Mouse (Mus musculus): ENCODE results near the gene Dand5. TPM values are rescaled to one million over a fixed set of nuclear protein-coding genes. Genes with fewer than 3 reads are reported as not detected.

Gene Dand5
- polyA plus RNA-seq, 1 experiment from 2014 or later: 7.1 TPM

- no peak for DNase-seq (ENCODE audit: low spot score)
These were observed 24.0 kb downstream of the Dand5 start for GRCm38 (mm10) chr8:84798446-84799135.

GRCm38 (mm10) chr8:84797971-84798370 is 24.7 kb downstream of the Dand5 start:
- Histone ChIP-seq H3K9ac (ENCODE audit: low read depth, low read length) (no peak overlapping the region), H3K9me3 (ENCODE audit: control insufficient read depth, low read length) (no peaks in the 10 kb centered on the region), H3K36me3 (ENCODE audit: control insufficient read depth, insufficient read depth, low read length) (no peaks in the 10 kb centered on the region), H3K4me3 (ENCODE audit: low read depth, low read length) (no peak overlapping the region), H3K4me1 (replicated peaks; ENCODE audit: control insufficient read depth, insufficient read depth, low read length) (peaks cover 8% of the 10 kb centered on the region), H3K4me2 (replicated peaks; ENCODE audit: low read depth, low read length) (no peak overlapping the region), H3K27ac (ENCODE audit: low read depth, low read length) (no peak overlapping the region), H3K27me3 (ENCODE audit: control insufficient read depth, insufficient read depth, low read length) (peaks cover 92% of the 10 kb centered on the region)
- 78% methylated on average over 6 of the region's 6 CpGs for WGBS
- DNase-seq (ENCODE audit: low spot score) (no peak), ATAC-seq (ENCODE audit: low FRiP score) (no peak)

More at GRCm38 (mm10) chr8:84798446-84799135, 24.0 kb downstream of the Dand5 start:
- no peak overlapping the region for H3K27ac ChIP-seq (ENCODE audit: low read depth, low read length)
- no peak for ATAC-seq (ENCODE audit: low FRiP score)
- peaks cover 92% of the 10 kb centered on the region for H3K27me3 ChIP-seq (ENCODE audit: control insufficient read depth, insufficient read depth, low read length)
- peak overlapping the region; percentile 77 for H3K4me2 ChIP-seq (replicated peaks; ENCODE audit: low read depth, low read length)
- peak overlapping the region; percentile 47 for H3K4me3 ChIP-seq (ENCODE audit: low read depth, low read length)
- H3K9me3 ChIP-seq (ENCODE audit: control insufficient read depth, low read length): no peaks in the 10 kb centered on the region
- 32% methylated on average over 10 of the region's 10 CpGs for WGBS
- no peak overlapping the region; the same call in 1 of the 2 replicates for H3K9ac ChIP-seq (ENCODE audit: low read depth, low read length)
- H3K4me1 ChIP-seq (replicated peaks; ENCODE audit: control insufficient read depth, insufficient read depth, low read length): peaks cover 8% of the 10 kb centered on the region
- no peaks in the 10 kb centered on the region for H3K36me3 ChIP-seq (ENCODE audit: control insufficient read depth, insufficient read depth, low read length)

- WGBS: 75% methylated on average over 15 of the region's 15 CpGs
- ATAC-seq (ENCODE audit: low FRiP score) (no peak), DNase-seq (ENCODE audit: low spot score) (no peak)
- Histone ChIP-seq H3K4me3 (ENCODE audit: low read depth, low read length) (no peak overlapping the region), H3K36me3 (ENCODE audit: control insufficient read depth, insufficient read depth, low read length) (no peaks in the 10 kb centered on the region), H3K4me1 (replicated peaks; ENCODE audit: control insufficient read depth, insufficient read depth, low read length) (peaks cover 8% of the 10 kb centered on the region), H3K27me3 (ENCODE audit: control insufficient read depth, insufficient read depth, low read length) (peaks cover 91% of the 10 kb centered on the region), H3K4me2 (replicated peaks; ENCODE audit: low read depth, low read length) (no peak overlapping the region), H3K27ac (ENCODE audit: low read depth, low read length) (no peak overlapping the region), H3K9ac (ENCODE audit: low read depth, low read length) (no peak overlapping the region), H3K9me3 (ENCODE audit: control insufficient read depth, low read length) (no peaks in the 10 kb centered on the region)
These were observed 25.3 kb downstream of the Dand5 start for GRCm38 (mm10) chr8:84797256-84797797.

- H3K27me3 ChIP-seq (ENCODE audit: control insufficient read depth, insufficient read depth, low read length): peaks cover 93% of the 10 kb centered on the region
- WGBS: 53% methylated on average over 7 of the region's 7 CpGs
- no peak overlapping the region for H3K4me3 ChIP-seq (ENCODE audit: low read depth, low read length)
- H3K27ac ChIP-seq (ENCODE audit: low read depth, low read length): no peak overlapping the region
- DNase-seq (ENCODE audit: low spot score) (no peak), ATAC-seq (ENCODE audit: low FRiP score) (no peak)
- H3K9ac ChIP-seq (ENCODE audit: low read depth, low read length): no peak overlapping the region
- no peak overlapping the region for H3K4me2 ChIP-seq (replicated peaks; ENCODE audit: low read depth, low read length)
- peaks cover under 1% of the 10 kb centered on the region for H3K4me1 ChIP-seq (replicated peaks; ENCODE audit: control insufficient read depth, insufficient read depth, low read length)
- H3K9me3 ChIP-seq (ENCODE audit: control insufficient read depth, low read length): no peaks in the 10 kb centered on the region
- no peaks in the 10 kb centered on the region for H3K36me3 ChIP-seq (ENCODE audit: control insufficient read depth, insufficient read depth, low read length)
These were observed 28.1 kb downstream of the Dand5 start for GRCm38 (mm10) chr8:84794486-84794885.

GRCm38 (mm10) chr8:84793791-84794485 is 28.7 kb downstream of the Dand5 start:
- Histone ChIP-seq H3K27me3 (ENCODE audit: control insufficient read depth, insufficient read depth, low read length) (peaks cover 93% of the 10 kb centered on the region), H3K9me3 (ENCODE audit: control insufficient read depth, low read length) (no peaks in the 10 kb centered on the region), H3K27ac (ENCODE audit: low read depth, low read length) (no peak overlapping the region), H3K4me3 (ENCODE audit: low read depth, low read length) (no peak overlapping the region), H3K36me3 (ENCODE audit: control insufficient read depth, insufficient read depth, low read length) (no peaks in the 10 kb centered on the region), H3K4me2 (replicated peaks; ENCODE audit: low read depth, low read length) (no peak overlapping the region), H3K9ac (ENCODE audit: low read depth, low read length) (no peak overlapping the region), H3K4me1 (replicated peaks; ENCODE audit: control insufficient read depth, insufficient read depth, low read length) (no peaks in the 10 kb centered on the region)
- DNase-seq (ENCODE audit: low spot score) (no peak), ATAC-seq (ENCODE audit: low FRiP score) (no peak)
- 63% methylated on average over 13 of the region's 13 CpGs for WGBS

- 82% methylated on average over 9 of the region's 9 CpGs for WGBS
- H3K4me2 ChIP-seq (replicated peaks; ENCODE audit: low read depth, low read length): no peak overlapping the region
- no peak overlapping the region for H3K9ac ChIP-seq (ENCODE audit: low read depth, low read length)
- no peak overlapping the region for H3K27ac ChIP-seq (ENCODE audit: low read depth, low read length)
- no peaks in the 10 kb centered on the region for H3K9me3 ChIP-seq (ENCODE audit: control insufficient read depth, low read length)
- DNase-seq (ENCODE audit: low spot score): no peak
- no peak for ATAC-seq (ENCODE audit: low FRiP score)
- no peak overlapping the region for H3K4me3 ChIP-seq (ENCODE audit: low read depth, low read length)
- no peaks in the 10 kb centered on the region for H3K4me1 ChIP-seq (replicated peaks; ENCODE audit: control insufficient read depth, insufficient read depth, low read length)
- H3K27me3 ChIP-seq (ENCODE audit: control insufficient read depth, insufficient read depth, low read length): peaks cover 93% of the 10 kb centered on the region
- no peaks in the 10 kb centered on the region for H3K36me3 ChIP-seq (ENCODE audit: control insufficient read depth, insufficient read depth, low read length)
These were observed 29.5 kb downstream of the Dand5 start for GRCm38 (mm10) chr8:84793134-84793533.

GRCm38 (mm10) chr8:84792429-84792947 is 30.1 kb downstream of the Dand5 start:
- ATAC-seq (ENCODE audit: low FRiP score): no peak
- H3K4me1 ChIP-seq (replicated peaks; ENCODE audit: control insufficient read depth, insufficient read depth, low read length): no peaks in the 10 kb centered on the region
- no peak overlapping the region for H3K27ac ChIP-seq (ENCODE audit: low read depth, low read length)
- no peaks in the 10 kb centered on the region for H3K9me3 ChIP-seq (ENCODE audit: control insufficient read depth, low read length)
- no peaks in the 10 kb centered on the region for H3K36me3 ChIP-seq (ENCODE audit: control insufficient read depth, insufficient read depth, low read length)
- 74% methylated on average over 12 of the region's 12 CpGs for WGBS
- H3K9ac ChIP-seq (ENCODE audit: low read depth, low read length): no peak overlapping the region
- no peak overlapping the region for H3K4me2 ChIP-seq (replicated peaks; ENCODE audit: low read depth, low read length)
- no peak overlapping the region for H3K4me3 ChIP-seq (ENCODE audit: low read depth, low read length)
- DNase-seq (ENCODE audit: low spot score): no peak
- H3K27me3 ChIP-seq (ENCODE audit: control insufficient read depth, insufficient read depth, low read length): peaks cover 93% of the 10 kb centered on the region

- WGBS: 59% methylated on average over 2 of the region's 2 CpGs
These were observed 32.1 kb downstream of the Dand5 start for GRCm38 (mm10) chr8:84790537-84790936.

More at GRCm38 (mm10) chr8:84790537-84790936, 32.1 kb downstream of the Dand5 start:
- Histone ChIP-seq H3K9me3 (ENCODE audit: control insufficient read depth, low read length) (no peaks in the 10 kb centered on the region), H3K4me1 (replicated peaks; ENCODE audit: control insufficient read depth, insufficient read depth, low read length) (no peaks in the 10 kb centered on the region), H3K27ac (ENCODE audit: low read depth, low read length) (no peak overlapping the region), H3K27me3 (ENCODE audit: control insufficient read depth, insufficient read depth, low read length) (peaks cover 93% of the 10 kb centered on the region), H3K4me3 (ENCODE audit: low read depth, low read length) (no peak overlapping the region), H3K9ac (ENCODE audit: low read depth, low read length) (no peak overlapping the region), H3K36me3 (ENCODE audit: control insufficient read depth, insufficient read depth, low read length) (no peaks in the 10 kb centered on the region), H3K4me2 (replicated peaks; ENCODE audit: low read depth, low read length) (no peak overlapping the region)
- ATAC-seq (ENCODE audit: low FRiP score) (no peak), DNase-seq (ENCODE audit: low spot score) (no peak)
